Mouse (Mus musculus) liver, embryonic 13.5 days (tissue): ENCODE results near the gene Prkra. TPM values are rescaled to one million over a fixed set of nuclear protein-coding genes. Genes with fewer than 3 reads are reported as not detected.

Source experiments
- polyA plus RNA-seq: library from polyadenylated mRNA; unstranded; fragments of >200 nt; fragmentation: Nextera tagmentation; extraction: Ambion mirVana; gene quantifications from 2 replicates; pipeline ENCODE4 v1.2.1, GENCODE M21; 2015

Gene Prkra
- polyA plus RNA-seq, 1 experiment from 2014 or later = 9.6 TPM

Other genes starting within 250 kb of the Prkra start
- 0.43 and 0.70 TPM in 2 replicates for gene Osbpl6, start 241.5 kb downstream of the Prkra start, polyA plus RNA-seq
- gene Pjvk, start 461 bp upstream of the Prkra start, polyA plus RNA-seq = not detected in 2 replicates
- 6.4 and 7.1 TPM in 2 replicates for gene Fkbp7, start 25.1 kb upstream of the Prkra start, polyA plus RNA-seq
- 3.8 and 4.2 TPM in 2 replicates for gene Plekha3, start 27.3 kb upstream of the Prkra start, polyA plus RNA-seq